Mouse (Mus musculus): ENCODE measurements at regions not wholly inside any gene's neighbourhood (a gene's known extent, or its start where the extent isn't known, plus 50 kb on each side); places are given as distances from the start of the nearest gene placed in this dataset.
A peak's percentile ranks its signal among the peaks of the same experiment; 100 is the strongest.

- DNase-seq, result peak; percentile 80 to 89
Measured at GRCm38 (mm10) chr12:77780885-77781698, 412.9 kb upstream of the Gm6657 start.

- DNase-seq, result no peak
Measured at GRCm38 (mm10) chr12:77783909-77784308, 410.1 kb upstream of the Gm6657 start.

GRCm38 (mm10) chr12:77785647-77786046, 408.4 kb upstream of the Gm6657 start:
- no peak for DNase-seq

GRCm38 (mm10) chr12:77786678-77787077, 407.4 kb upstream of the Gm6657 start:
- DNase-seq, result no peak

GRCm38 (mm10) chr12:77788273-77788672, 405.8 kb upstream of the Gm6657 start:
- DNase-seq, result no peak

- DNase-seq, result no peak
Measured at GRCm38 (mm10) chr12:77789427-77789826, 404.6 kb upstream of the Gm6657 start.

GRCm38 (mm10) chr12:77789871-77790270, 404.2 kb upstream of the Gm6657 start:
- DNase-seq, result no peak

GRCm38 (mm10) chr12:77790891-77791672, 403.0 kb upstream of the Gm6657 start:
- DNase-seq, result peak; percentile 70 to 83

GRCm38 (mm10) chr12:77798516-77798915, 395.5 kb upstream of the Gm6657 start:
- no peak for DNase-seq

GRCm38 (mm10) chr12:77799134-77799770, 394.8 kb upstream of the Gm6657 start:
- DNase-seq, result no peak

- no peak for DNase-seq
Measured at GRCm38 (mm10) chr12:77807674-77808073, 386.4 kb upstream of the Gm6657 start.

GRCm38 (mm10) chr12:77811276-77811675, 382.8 kb upstream of the Gm6657 start:
- DNase-seq, result peak in 1 of 2 experiments; percentile 28

- DNase-seq, result no peak
Measured at GRCm38 (mm10) chr12:77819456-77819855, 374.6 kb upstream of the Gm6657 start.

- peak in 1 of 2 experiments; percentile 9 for DNase-seq
Measured at GRCm38 (mm10) chr12:77823381-77824030, 370.5 kb upstream of the Gm6657 start.

GRCm38 (mm10) chr12:77833411-77834169, 360.5 kb upstream of the Gm6657 start:
- no peak for DNase-seq

GRCm38 (mm10) chr12:77834891-77835290, 359.2 kb upstream of the Gm6657 start:
- no peak for DNase-seq

- DNase-seq, result no peak
Measured at GRCm38 (mm10) chr12:77836231-77836630, 357.8 kb upstream of the Gm6657 start.

- no peak for DNase-seq
Measured at GRCm38 (mm10) chr12:77841844-77842415, 352.1 kb upstream of the Gm6657 start.

GRCm38 (mm10) chr12:77852595-77853577, 341.2 kb upstream of the Gm6657 start:
- DNase-seq, result no peak

- no peak for DNase-seq
Measured at GRCm38 (mm10) chr12:77854281-77855075, 339.6 kb upstream of the Gm6657 start.
